Mouse (Mus musculus): ENCODE measurements around the gene Rinl.

GRCm38 (mm10) chr7:28787884-28788283 lies 885 bp upstream of the Rinl start:
- TF ChIP-seq POLR2A (IDR thresholded peaks at IDR 0.05; ENCODE audit: low read depth, low read length) (no peak; the same call in 1 of the 2 replicates), BHLHE40 (IDR thresholded peaks at IDR 0.05; ENCODE audit: low read depth, low read length) (0 out of 2 replicates have a peak, but pooled peaks have one; percentile 2), TCF12 (IDR thresholded peaks at IDR 0.05; ENCODE audit: low read depth, low read length) (0 out of 2 replicates have a peak, but pooled peaks have one; percentile 9), CTCF (conservative IDR thresholded peaks at IDR 0.05 in 1 of 2, IDR thresholded peaks at IDR 0.05 in 1 of 2; ENCODE audit: low read depth in 2 of 2, low read length in 2 of 2) (no peak), NELFE (IDR thresholded peaks at IDR 0.05; ENCODE audit: low read depth, low read length) (no peak), RAD21 (IDR thresholded peaks at IDR 0.05; ENCODE audit: low read depth, low read length) (no peak), E2F4 (IDR thresholded peaks at IDR 0.05; ENCODE audit: insufficient replicate concordance, low read depth, low read length) (no peak), ZKSCAN1 (IDR thresholded peaks at IDR 0.05; ENCODE audit: borderline replicate concordance, low read depth, low read length) (no peak), MEF2A (IDR thresholded peaks at IDR 0.05; ENCODE audit: borderline replicate concordance, low read depth, low read length) (no peak), SIN3A (IDR thresholded peaks at IDR 0.05; ENCODE audit: low read length) (no peak), ZNF384 (IDR thresholded peaks at IDR 0.05; ENCODE audit: low read depth, low read length) (no peak), USF1 (IDR thresholded peaks at IDR 0.05; ENCODE audit: low read depth, low read length) (no peak), EP300 (IDR thresholded peaks at IDR 0.05; ENCODE audit: low read length) (no peak)
